Mouse (Mus musculus) intestine, embryonic 16.5 days (tissue): ENCODE results near the gene Hist3h2ba. TPM values are rescaled to one million over a fixed set of nuclear protein-coding genes. Genes with fewer than 3 reads are reported as not detected.

Experiments used
- ATAC-seq: fragments of 200-750 bp; cut with Nextera tagmentation; 2 replicates; pipeline ENCODE4 v1.8.0; 2017; ENCODE audit warnings: moderate TSS enrichment, moderate library complexity
- H3K27ac ChIP-seq: fragments of 300-500 bp; sonication (generic); 2 replicates; pipeline ENCODE4 v1.5.1; 2014; ENCODE audit warnings: mild to moderate bottlenecking, low read length
- H3K27me3 ChIP-seq: fragments of 300-500 bp; sonication (generic); replicated peaks from 2 replicates; pipeline ENCODE4 v1.6.1; 2014; ENCODE audit warnings: low read length, control low read depth, mixed read lengths; ENCODE audit not compliant: control insufficient read depth, insufficient read depth
- H3K36me3 ChIP-seq: fragments of 300-500 bp; sonication (generic); 2 replicates; pipeline ENCODE4 v1.6.1; 2014; ENCODE audit warnings: low read length, control low read depth; ENCODE audit not compliant: control insufficient read depth, insufficient read depth
- H3K4me1 ChIP-seq: fragments of 300-500 bp; sonication (generic); 2 replicates; pipeline ENCODE4 v1.6.1; 2014; ENCODE audit warnings: low read length, control low read depth, mixed read lengths; ENCODE audit not compliant: control insufficient read depth, insufficient read depth
- H3K4me2 ChIP-seq: fragments of 300-500 bp; sonication (generic); 2 replicates; pipeline ENCODE4 v1.6.1; 2014; ENCODE audit warnings: low read depth, low read length, control low read depth
- H3K4me3 ChIP-seq: fragments of 300-500 bp; sonication (generic); 2 replicates; pipeline ENCODE4 v1.5.1; 2014; ENCODE audit warnings: mild to moderate bottlenecking, low read length
- H3K9ac ChIP-seq: fragments of 300-500 bp; sonication (generic); 2 replicates; pipeline ENCODE4 v1.6.1; 2014; ENCODE audit warnings: low read depth, low read length
- H3K9me3 ChIP-seq: fragments of 300-500 bp; sonication (generic); 2 replicates; pipeline ENCODE4 v1.6.1; 2016; ENCODE audit warnings: low read length, control low read depth; ENCODE audit not compliant: control insufficient read depth
- WGBS: fragments of 180-500 bp; shearing (Covaris S2); extraction: QIAGEN DNeasy Blood & Tissue Kit; methylation state at CpG from one replicate; pipeline ENCODE4 v1.1.7; 2014; 5-methylcytosine and 5-hydroxymethylcytosine counted together
- polyA plus RNA-seq: library from polyadenylated mRNA; unstranded; fragments of >200 nt; fragmentation: Nextera tagmentation; extraction: Ambion mirVana; gene quantifications from 2 replicates; pipeline ENCODE4 v1.2.1, GENCODE M21; 2015

Hist3h2ba gene
- polyA plus RNA-seq, 1 experiment from 2014 or later: 40.9 TPM

- 95% methylated on average over 4 of the region's 4 CpGs for WGBS
- no peak for ATAC-seq
- no peak overlapping the region for H3K4me2 ChIP-seq
- H3K36me3 ChIP-seq: peaks cover 21% of the 10 kb centered on the region; the same call in 1 of the 2 replicates
- H3K27ac ChIP-seq: no peak overlapping the region
- no peak overlapping the region for H3K9ac ChIP-seq
- H3K27me3 ChIP-seq: no peaks in the 10 kb centered on the region
- H3K4me1 ChIP-seq: no peaks in the 10 kb centered on the region
- H3K9me3 ChIP-seq: no peaks in the 10 kb centered on the region
- H3K4me3 ChIP-seq: no peak overlapping the region
Measured at GRCm38 (mm10) chr11:58989166-58989565, 40.4 kb downstream of the Hist3h2ba start.

GRCm38 (mm10) chr11:58990141-58990540, 41.4 kb downstream of the Hist3h2ba start:
- no peak for ATAC-seq
- H3K36me3 ChIP-seq: peaks cover 21% of the 10 kb centered on the region; the same call in 1 of the 2 replicates
- WGBS: 87% methylated on average over 17 of the region's 17 CpGs
- no peaks in the 10 kb centered on the region for H3K27me3 ChIP-seq
- H3K4me2 ChIP-seq: no peak overlapping the region
- H3K4me1 ChIP-seq: peaks cover 4% of the 10 kb centered on the region; the same call in 1 of the 2 replicates
- no peak overlapping the region for H3K9ac ChIP-seq
- no peak overlapping the region for H3K27ac ChIP-seq
- no peaks in the 10 kb centered on the region for H3K9me3 ChIP-seq
- H3K4me3 ChIP-seq: no peak overlapping the region

GRCm38 (mm10) chr11:58990794-58991193, 42.1 kb downstream of the Hist3h2ba start:
- ATAC-seq: no peak
- no peak overlapping the region for H3K4me2 ChIP-seq
- H3K4me3 ChIP-seq: no peak overlapping the region
- H3K9ac ChIP-seq: no peak overlapping the region
- no peak overlapping the region for H3K27ac ChIP-seq
- WGBS: 73% methylated on average over 9 of the region's 9 CpGs
- peaks cover 4% of the 10 kb centered on the region; the same call in 1 of the 2 replicates for H3K4me1 ChIP-seq
- peaks cover 21% of the 10 kb centered on the region; the same call in 1 of the 2 replicates for H3K36me3 ChIP-seq
- no peaks in the 10 kb centered on the region for H3K27me3 ChIP-seq
- no peaks in the 10 kb centered on the region for H3K9me3 ChIP-seq

- ATAC-seq: no peak
- H3K9me3 ChIP-seq: no peaks in the 10 kb centered on the region
- no peak overlapping the region for H3K27ac ChIP-seq
- peaks cover 4% of the 10 kb centered on the region; the same call in 1 of the 2 replicates for H3K4me1 ChIP-seq
- H3K36me3 ChIP-seq: peaks cover 18% of the 10 kb centered on the region; the same call in 1 of the 2 replicates
- H3K27me3 ChIP-seq: no peaks in the 10 kb centered on the region
- no peak overlapping the region for H3K4me3 ChIP-seq
- no peak overlapping the region for H3K4me2 ChIP-seq
- 74% methylated on average over 3 of the region's 3 CpGs for WGBS
- no peak overlapping the region for H3K9ac ChIP-seq
Measured at GRCm38 (mm10) chr11:58991911-58992310, 43.2 kb downstream of the Hist3h2ba start.

GRCm38 (mm10) chr11:58993091-58993670, 44.5 kb downstream of the Hist3h2ba start:
- Histone ChIP-seq H3K9me3 (no peaks in the 10 kb centered on the region), H3K4me2 (no peak overlapping the region), H3K9ac (no peak overlapping the region), H3K27ac (no peak overlapping the region), H3K4me1 (peaks cover 4% of the 10 kb centered on the region; the same call in 1 of the 2 replicates), H3K27me3 (no peaks in the 10 kb centered on the region), H3K4me3 (no peak overlapping the region), H3K36me3 (peaks cover 13% of the 10 kb centered on the region; the same call in 1 of the 2 replicates)
- WGBS: 55% methylated on average over 6 of the region's 6 CpGs
- ATAC-seq: no peak

- peak overlapping the region; percentile 66 for H3K4me2 ChIP-seq
- ATAC-seq: peak; percentile 90
- H3K27ac ChIP-seq: no peak overlapping the region
- H3K36me3 ChIP-seq: peaks cover 8% of the 10 kb centered on the region; the same call in 1 of the 2 replicates
- H3K4me1 ChIP-seq: peaks cover 4% of the 10 kb centered on the region; the same call in 1 of the 2 replicates
- H3K9ac ChIP-seq: peak overlapping the region; percentile 50; the same call in 1 of the 2 replicates
- no peaks in the 10 kb centered on the region for H3K27me3 ChIP-seq
- 2% methylated on average over 32 of the region's 35 CpGs for WGBS
- no peaks in the 10 kb centered on the region for H3K9me3 ChIP-seq
- H3K4me3 ChIP-seq: peak overlapping the region; percentile 45
Measured at GRCm38 (mm10) chr11:58994337-58994826, 45.7 kb downstream of the Hist3h2ba start.

GRCm38 (mm10) chr11:58995061-58995806, 46.5 kb downstream of the Hist3h2ba start:
- Histone ChIP-seq H3K27ac (no peak overlapping the region), H3K4me2 (peak overlapping the region; percentile 66), H3K27me3 (no peaks in the 10 kb centered on the region), H3K36me3 (peaks cover 6% of the 10 kb centered on the region; the same call in 1 of the 2 replicates), H3K4me3 (no peak overlapping the region), H3K4me1 (peaks cover 4% of the 10 kb centered on the region; the same call in 1 of the 2 replicates), H3K9ac (no peak overlapping the region), H3K9me3 (no peaks in the 10 kb centered on the region)
- ATAC-seq: no peak
- 83% methylated on average over 9 of the region's 9 CpGs for WGBS

GRCm38 (mm10) chr11:58995807-58996370, 47.2 kb downstream of the Hist3h2ba start:
- Histone ChIP-seq H3K9me3 (no peaks in the 10 kb centered on the region), H3K36me3 (no peaks in the 10 kb centered on the region), H3K4me3 (no peak overlapping the region), H3K9ac (no peak overlapping the region), H3K27me3 (no peaks in the 10 kb centered on the region), H3K4me1 (peaks cover 4% of the 10 kb centered on the region; the same call in 1 of the 2 replicates), H3K27ac (no peak overlapping the region), H3K4me2 (no peak overlapping the region)
- 51% methylated on average over 12 of the region's 12 CpGs for WGBS
- no peak for ATAC-seq

GRCm38 (mm10) chr11:58997541-58997940, 48.8 kb downstream of the Hist3h2ba start:
- H3K9me3 ChIP-seq: no peaks in the 10 kb centered on the region
- H3K4me2 ChIP-seq: no peak overlapping the region
- no peak overlapping the region for H3K27ac ChIP-seq
- peaks cover 4% of the 10 kb centered on the region; the same call in 1 of the 2 replicates for H3K4me1 ChIP-seq
- ATAC-seq: no peak
- H3K27me3 ChIP-seq: no peaks in the 10 kb centered on the region
- no peak overlapping the region for H3K9ac ChIP-seq
- no peaks in the 10 kb centered on the region for H3K36me3 ChIP-seq
- no peak overlapping the region for H3K4me3 ChIP-seq
- 81% methylated on average over 5 of the region's 5 CpGs for WGBS
